Mouse (Mus musculus) lung, embryonic 14.5 days (tissue): ENCODE data around the gene Gm20388. TPM values are rescaled to one million over a fixed set of nuclear protein-coding genes. Genes with fewer than 3 reads are reported as not detected.
A peak's percentile ranks its signal among the peaks of the same experiment; 100 is the strongest.

Experiments
- ATAC-seq: fragments of 200-750 bp; cut with Nextera tagmentation; 2 replicates; pipeline ENCODE4 v1.8.0; 2017; ENCODE audit warnings: mild to moderate bottlenecking, moderate TSS enrichment, moderate library complexity; ENCODE audit not compliant: insufficient read depth
- DNase-seq: peaks from one replicate; pipeline ENCODE4 v3.0.0-alpha.2; 2015
- H3K27ac ChIP-seq: fragments of 300-500 bp; sonication (generic); 2 replicates; pipeline ENCODE4 v1.5.1; 2014; ENCODE audit warnings: low read depth, mild to moderate bottlenecking, moderate library complexity
- H3K27me3 ChIP-seq: fragments of 300-500 bp; sonication (generic); 2 replicates; pipeline ENCODE4 v1.6.1; 2014; ENCODE audit warnings: low read length, control low read depth; ENCODE audit not compliant: insufficient read depth
- H3K36me3 ChIP-seq: fragments of 300-500 bp; sonication (generic); 2 replicates; pipeline ENCODE4 v1.6.1; 2014; ENCODE audit warnings: control low read depth; ENCODE audit not compliant: insufficient read depth
- H3K4me1 ChIP-seq: fragments of 300-500 bp; sonication (generic); 2 replicates; pipeline ENCODE4 v1.6.1; 2014; ENCODE audit warnings: antibody characterized with exemption, control low read depth; ENCODE audit not compliant: insufficient read depth
- H3K4me2 ChIP-seq: fragments of 300-500 bp; sonication (generic); 2 replicates; pipeline ENCODE4 v1.6.1; 2014; ENCODE audit warnings: mild to moderate bottlenecking
- H3K4me3 ChIP-seq: fragments of 300-500 bp; sonication (generic); 2 replicates; pipeline ENCODE4 v1.5.1; 2014; ENCODE audit warnings: low read depth, low read length
- H3K9ac ChIP-seq: fragments of 300-500 bp; sonication (generic); 2 replicates; pipeline ENCODE4 v1.6.1; 2014
- H3K9me3 ChIP-seq: fragments of 300-500 bp; sonication (generic); 2 replicates; pipeline ENCODE4 v1.6.1; 2016; ENCODE audit warnings: low read depth, low read length, control low read depth
- CTCF ChIP-seq: IDR thresholded peaks from 2 replicates; pipeline ENCODE4 v1.5.1; 2016; ENCODE audit warnings: antibody characterized with exemption, low read depth
- WGBS: fragments of 180-500 bp; shearing (Covaris S2); extraction: QIAGEN DNeasy Blood & Tissue Kit; methylation state at CpG from one replicate; pipeline ENCODE4 v1.1.7; 2014; 5-methylcytosine and 5-hydroxymethylcytosine counted together
- polyA plus RNA-seq: library from polyadenylated mRNA; unstranded; fragments of >200 nt; fragmentation: Nextera tagmentation; extraction: Ambion mirVana; gene quantifications from 2 replicates; pipeline ENCODE4 v1.2.1, GENCODE M21; 2014

Gm20388 gene
- polyA plus RNA-seq, 1 experiment from 2014 or later = not detected

GRCm38 (mm10) chr8:123382516-123382915 lies 3471.9 kb downstream of the Gm20388 start:
- no peaks in the 10 kb centered on the region for H3K27me3 ChIP-seq
- no peak overlapping the region for H3K4me3 ChIP-seq
- peaks cover 73% of the 10 kb centered on the region for H3K36me3 ChIP-seq
- no peaks in the 10 kb centered on the region for H3K9me3 ChIP-seq
- no peak overlapping the region for H3K9ac ChIP-seq
- H3K4me1 ChIP-seq = no peaks in the 10 kb centered on the region
- no peak for TF ChIP-seq CTCF
- 87% methylated on average over 8 of the region's 8 CpGs for WGBS
- no peak for ATAC-seq
- H3K4me2 ChIP-seq = no peak overlapping the region
- H3K27ac ChIP-seq = no peak overlapping the region
- no peak for DNase-seq

GRCm38 (mm10) chr8:123384883-123385540 lies 3474.4 kb downstream of the Gm20388 start:
- Histone ChIP-seq H3K27ac (no peak overlapping the region), H3K27me3 (no peaks in the 10 kb centered on the region), H3K4me3 (no peak overlapping the region), H3K4me2 (no peak overlapping the region), H3K36me3 (peaks cover 85% of the 10 kb centered on the region), H3K9me3 (no peaks in the 10 kb centered on the region), H3K9ac (no peak overlapping the region), H3K4me1 (no peaks in the 10 kb centered on the region)
- ATAC-seq (no peak), DNase-seq (peak; percentile 44)
- peak; percentile 65 for TF ChIP-seq CTCF
- 60% methylated on average over 9 of the region's 9 CpGs for WGBS

- no peak for DNase-seq
- Histone ChIP-seq H3K36me3 (peaks cover 99% of the 10 kb centered on the region), H3K9ac (no peak overlapping the region), H3K4me2 (no peak overlapping the region), H3K27me3 (no peaks in the 10 kb centered on the region), H3K4me1 (no peaks in the 10 kb centered on the region), H3K27ac (no peak overlapping the region), H3K4me3 (no peak overlapping the region), H3K9me3 (no peaks in the 10 kb centered on the region)
- WGBS = 81% methylated on average over 3 of the region's 3 CpGs
- no peak for TF ChIP-seq CTCF
- no peak for ATAC-seq
Measured at GRCm38 (mm10) chr8:123387041-123387440, 3476.4 kb downstream of the Gm20388 start.

- no peak overlapping the region for H3K27ac ChIP-seq
- no peak for TF ChIP-seq CTCF
- no peaks in the 10 kb centered on the region for H3K4me1 ChIP-seq
- H3K9me3 ChIP-seq = no peaks in the 10 kb centered on the region
- WGBS = 94% methylated on average over 8 of the region's 8 CpGs
- H3K36me3 ChIP-seq = peaks cover 99% of the 10 kb centered on the region
- no peak overlapping the region for H3K4me2 ChIP-seq
- H3K4me3 ChIP-seq = no peak overlapping the region
- ATAC-seq (no peak), DNase-seq (no peak)
- no peaks in the 10 kb centered on the region for H3K27me3 ChIP-seq
- H3K9ac ChIP-seq = no peak overlapping the region
Measured at GRCm38 (mm10) chr8:123387801-123388200, 3477.2 kb downstream of the Gm20388 start.

- Histone ChIP-seq H3K4me3 (no peak overlapping the region), H3K9ac (no peak overlapping the region), H3K27ac (no peak overlapping the region), H3K27me3 (no peaks in the 10 kb centered on the region), H3K4me2 (no peak overlapping the region), H3K4me1 (no peaks in the 10 kb centered on the region), H3K9me3 (no peaks in the 10 kb centered on the region), H3K36me3 (peaks cover 99% of the 10 kb centered on the region)
- WGBS = 94% methylated on average over 7 of the region's 7 CpGs
- no peak for TF ChIP-seq CTCF
- DNase-seq = no peak
- no peak for ATAC-seq
Measured at GRCm38 (mm10) chr8:123389026-123389425, 3478.4 kb downstream of the Gm20388 start.

GRCm38 (mm10) chr8:123398308-123398707 lies 3487.7 kb downstream of the Gm20388 start:
- H3K27ac ChIP-seq = no peak overlapping the region
- no peak overlapping the region for H3K4me2 ChIP-seq
- H3K4me1 ChIP-seq = no peaks in the 10 kb centered on the region
- 93% methylated on average over 13 of the region's 13 CpGs for WGBS
- no peaks in the 10 kb centered on the region for H3K27me3 ChIP-seq
- H3K4me3 ChIP-seq = no peak overlapping the region
- no peak for ATAC-seq
- H3K36me3 ChIP-seq = peaks cover 94% of the 10 kb centered on the region
- no peak overlapping the region for H3K9ac ChIP-seq
- no peak for TF ChIP-seq CTCF
- no peak for DNase-seq
- H3K9me3 ChIP-seq = no peaks in the 10 kb centered on the region

GRCm38 (mm10) chr8:123401936-123402335 lies 3491.3 kb downstream of the Gm20388 start:
- WGBS = 91% methylated on average over 9 of the region's 9 CpGs
- ATAC-seq (no peak), DNase-seq (no peak)
- no peaks in the 10 kb centered on the region for H3K27me3 ChIP-seq
- peaks cover 61% of the 10 kb centered on the region for H3K36me3 ChIP-seq
- no peak overlapping the region for H3K4me2 ChIP-seq
- no peaks in the 10 kb centered on the region for H3K4me1 ChIP-seq
- H3K27ac ChIP-seq = no peak overlapping the region
- H3K4me3 ChIP-seq = no peak overlapping the region
- H3K9me3 ChIP-seq = no peaks in the 10 kb centered on the region
- TF ChIP-seq CTCF = no peak
- no peak overlapping the region for H3K9ac ChIP-seq
